Mouse (Mus musculus): ENCODE measurements at regions not wholly inside any gene's neighbourhood (a gene's known extent, or its start where the extent isn't known, plus 50 kb on each side); places are given as distances from the start of the nearest gene placed in this dataset.

DNA sequence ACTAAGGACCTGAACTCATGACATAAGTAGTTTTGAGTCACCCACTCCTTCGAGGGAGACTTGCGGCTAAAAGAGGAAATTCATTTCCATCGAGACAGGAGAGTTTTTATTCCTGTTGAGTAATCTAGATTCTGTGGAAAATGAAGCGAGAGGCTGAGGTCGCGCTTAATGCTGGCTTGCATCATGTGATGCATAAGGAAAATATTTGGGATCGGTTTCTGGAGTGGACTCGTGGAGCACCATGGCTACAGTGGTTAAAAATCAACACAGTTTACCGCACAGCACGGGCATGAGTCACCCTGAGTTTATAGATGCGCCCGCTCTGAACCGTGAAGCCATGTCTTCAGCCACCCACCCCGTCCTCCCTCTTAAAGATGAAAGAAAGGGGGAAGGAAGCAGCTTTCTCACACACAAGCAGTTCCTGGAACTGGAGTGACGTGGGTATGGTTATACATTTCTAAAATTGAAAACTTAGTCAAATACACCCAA lies 70.3 kb upstream of the 1700021F07Rik start:
- ATAC-seq = peak; percentile 65
- WGBS = 46% methylated on average over 15 of the region's 15 CpGs
- no peaks in the 10 kb centered on the region for H3K27me3 ChIP-seq (replicated peaks; ENCODE audit: control insufficient read depth, insufficient read depth, low read length)
- H3K9ac ChIP-seq (ENCODE audit: low read depth, low read length) = no peak overlapping the region
- peaks cover 3% of the 10 kb centered on the region; the same call in 1 of the 2 replicates for H3K9me3 ChIP-seq (ENCODE audit: control insufficient read depth)
- H3K4me1 ChIP-seq (replicated peaks; ENCODE audit: control insufficient read depth, insufficient read depth, low read length) = no peaks in the 10 kb centered on the region
- H3K4me3 ChIP-seq (ENCODE audit: low read depth, low read length) = no peak overlapping the region
- H3K36me3 ChIP-seq (ENCODE audit: control insufficient read depth, insufficient read depth) = no peaks in the 10 kb centered on the region
- no peak overlapping the region for H3K27ac ChIP-seq (ENCODE audit: low read depth, low read length)
- no peak overlapping the region for H3K4me2 ChIP-seq (replicated peaks; ENCODE audit: low read depth)
- no peak for TF ChIP-seq CTCF (IDR thresholded peaks at IDR 0.05; ENCODE audit: low read depth)

DNA sequence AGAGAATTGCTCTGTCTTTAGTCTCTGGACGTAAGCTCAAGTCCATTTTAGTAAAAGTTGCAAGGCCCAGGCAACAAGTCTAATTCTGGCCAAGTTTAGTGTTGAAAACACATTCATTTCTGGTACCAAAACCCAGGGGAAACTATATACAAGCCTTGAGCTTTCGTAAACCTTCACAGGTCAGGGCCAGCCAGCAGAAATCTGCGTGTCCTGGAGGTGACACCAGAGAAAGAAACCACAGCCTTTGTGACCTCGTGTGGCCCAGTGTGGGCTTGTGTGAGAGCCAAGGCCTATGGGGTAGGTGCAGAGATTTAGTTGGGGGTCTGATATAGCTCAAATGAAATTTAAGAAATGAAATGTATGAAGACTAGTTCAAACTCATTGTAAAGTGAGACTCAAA lies 69.6 kb upstream of the 1700021F07Rik start:
- Histone ChIP-seq H3K4me2 (replicated peaks; ENCODE audit: low read depth) (no peak overlapping the region), H3K27me3 (replicated peaks; ENCODE audit: control insufficient read depth, insufficient read depth, low read length) (no peaks in the 10 kb centered on the region), H3K27ac (ENCODE audit: low read depth, low read length) (no peak overlapping the region), H3K4me3 (ENCODE audit: low read depth, low read length) (no peak overlapping the region), H3K9ac (ENCODE audit: low read depth, low read length) (no peak overlapping the region), H3K9me3 (ENCODE audit: control insufficient read depth) (peaks cover 3% of the 10 kb centered on the region; the same call in 1 of the 2 replicates), H3K36me3 (ENCODE audit: control insufficient read depth, insufficient read depth) (no peaks in the 10 kb centered on the region), H3K4me1 (replicated peaks; ENCODE audit: control insufficient read depth, insufficient read depth, low read length) (no peaks in the 10 kb centered on the region)
- no peak for TF ChIP-seq CTCF (IDR thresholded peaks at IDR 0.05; ENCODE audit: low read depth)
- WGBS = 75% methylated on average over 4 of the region's 4 CpGs
- ATAC-seq = no peak

- Histone ChIP-seq H3K4me1 (replicated peaks; ENCODE audit: control insufficient read depth, insufficient read depth, low read length) (no peaks in the 10 kb centered on the region), H3K4me2 (replicated peaks; ENCODE audit: low read depth) (no peak overlapping the region), H3K4me3 (ENCODE audit: low read depth, low read length) (no peak overlapping the region), H3K9me3 (ENCODE audit: control insufficient read depth) (peaks cover 3% of the 10 kb centered on the region; the same call in 1 of the 2 replicates), H3K27me3 (replicated peaks; ENCODE audit: control insufficient read depth, insufficient read depth, low read length) (no peaks in the 10 kb centered on the region), H3K27ac (ENCODE audit: low read depth, low read length) (no peak overlapping the region), H3K9ac (ENCODE audit: low read depth, low read length) (no peak overlapping the region), H3K36me3 (ENCODE audit: control insufficient read depth, insufficient read depth) (no peaks in the 10 kb centered on the region)
- 67% methylated on average over 14 of the region's 14 CpGs for WGBS
- no peak for ATAC-seq
- TF ChIP-seq CTCF (IDR thresholded peaks at IDR 0.05; ENCODE audit: low read depth) = peak; percentile 85
These were observed 68.6 kb upstream of the 1700021F07Rik start for GRCm38 (mm10) chr2:173453569-173454405.

- H3K27me3 ChIP-seq (replicated peaks; ENCODE audit: control insufficient read depth, insufficient read depth, low read length) = no peaks in the 10 kb centered on the region
- peaks cover 3% of the 10 kb centered on the region; the same call in 1 of the 2 replicates for H3K9me3 ChIP-seq (ENCODE audit: control insufficient read depth)
- no peak overlapping the region for H3K27ac ChIP-seq (ENCODE audit: low read depth, low read length)
- H3K9ac ChIP-seq (ENCODE audit: low read depth, low read length) = no peak overlapping the region
- no peak for ATAC-seq
- H3K4me1 ChIP-seq (replicated peaks; ENCODE audit: control insufficient read depth, insufficient read depth, low read length) = no peaks in the 10 kb centered on the region
- H3K4me3 ChIP-seq (ENCODE audit: low read depth, low read length) = no peak overlapping the region
- H3K4me2 ChIP-seq (replicated peaks; ENCODE audit: low read depth) = no peak overlapping the region
- no peak for TF ChIP-seq CTCF (IDR thresholded peaks at IDR 0.05; ENCODE audit: low read depth)
- WGBS = 96% methylated on average over 4 of the region's 4 CpGs
- H3K36me3 ChIP-seq (ENCODE audit: control insufficient read depth, insufficient read depth) = no peaks in the 10 kb centered on the region
These were observed 67.6 kb upstream of the 1700021F07Rik start for GRCm38 (mm10) chr2:173454741-173455140.

DNA sequence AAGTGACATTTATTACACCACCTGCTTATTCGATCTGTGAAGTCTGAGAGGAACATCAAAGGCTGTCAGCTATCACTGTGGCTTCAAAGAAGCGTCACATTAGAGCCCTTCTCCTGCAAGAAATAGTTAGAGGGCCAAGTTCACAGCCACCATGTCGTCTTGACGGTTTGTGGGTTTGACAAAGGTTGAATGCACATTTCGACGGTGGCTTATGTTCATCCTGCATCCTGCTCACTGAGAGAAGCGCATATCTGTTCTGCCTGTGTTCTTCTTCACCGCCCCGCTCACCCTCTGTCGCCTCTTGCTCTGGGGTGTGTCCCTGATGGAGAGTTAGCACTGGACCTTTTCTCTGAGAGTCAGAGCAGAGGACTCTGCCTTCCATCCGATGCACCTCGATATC lies 67.2 kb upstream of the 1700021F07Rik start:
- Histone ChIP-seq H3K9ac (ENCODE audit: low read depth, low read length) (no peak overlapping the region), H3K4me2 (replicated peaks; ENCODE audit: low read depth) (no peak overlapping the region), H3K9me3 (ENCODE audit: control insufficient read depth) (peaks cover 3% of the 10 kb centered on the region; the same call in 1 of the 2 replicates), H3K4me1 (replicated peaks; ENCODE audit: control insufficient read depth, insufficient read depth, low read length) (no peaks in the 10 kb centered on the region), H3K27ac (ENCODE audit: low read depth, low read length) (no peak overlapping the region), H3K36me3 (ENCODE audit: control insufficient read depth, insufficient read depth) (no peaks in the 10 kb centered on the region), H3K4me3 (ENCODE audit: low read depth, low read length) (no peak overlapping the region), H3K27me3 (replicated peaks; ENCODE audit: control insufficient read depth, insufficient read depth, low read length) (no peaks in the 10 kb centered on the region)
- 85% methylated on average over 12 of the region's 12 CpGs for WGBS
- no peak for ATAC-seq
- no peak for TF ChIP-seq CTCF (IDR thresholded peaks at IDR 0.05; ENCODE audit: low read depth)

- WGBS = 81% methylated on average over 7 of the region's 7 CpGs
- Histone ChIP-seq H3K4me3 (ENCODE audit: low read depth, low read length) (no peak overlapping the region), H3K9me3 (ENCODE audit: control insufficient read depth) (peaks cover 3% of the 10 kb centered on the region; the same call in 1 of the 2 replicates), H3K4me2 (replicated peaks; ENCODE audit: low read depth) (no peak overlapping the region), H3K9ac (ENCODE audit: low read depth, low read length) (no peak overlapping the region), H3K4me1 (replicated peaks; ENCODE audit: control insufficient read depth, insufficient read depth, low read length) (no peaks in the 10 kb centered on the region), H3K27me3 (replicated peaks; ENCODE audit: control insufficient read depth, insufficient read depth, low read length) (no peaks in the 10 kb centered on the region), H3K36me3 (ENCODE audit: control insufficient read depth, insufficient read depth) (no peaks in the 10 kb centered on the region), H3K27ac (ENCODE audit: low read depth, low read length) (no peak overlapping the region)
- no peak for ATAC-seq
- peak; percentile 53 for TF ChIP-seq CTCF (IDR thresholded peaks at IDR 0.05; ENCODE audit: low read depth)
These were observed 66.3 kb upstream of the 1700021F07Rik start for GRCm38 (mm10) chr2:173456083-173456482.
